Mouse (Mus musculus): ENCODE data around the gene Dip2b. TPM values are rescaled to one million over a fixed set of nuclear protein-coding genes. Genes with fewer than 3 reads are reported as not detected.

The Dip2b gene
- polyA plus RNA-seq, 1 experiment from 2014 or later: 3.0 TPM

DNA sequence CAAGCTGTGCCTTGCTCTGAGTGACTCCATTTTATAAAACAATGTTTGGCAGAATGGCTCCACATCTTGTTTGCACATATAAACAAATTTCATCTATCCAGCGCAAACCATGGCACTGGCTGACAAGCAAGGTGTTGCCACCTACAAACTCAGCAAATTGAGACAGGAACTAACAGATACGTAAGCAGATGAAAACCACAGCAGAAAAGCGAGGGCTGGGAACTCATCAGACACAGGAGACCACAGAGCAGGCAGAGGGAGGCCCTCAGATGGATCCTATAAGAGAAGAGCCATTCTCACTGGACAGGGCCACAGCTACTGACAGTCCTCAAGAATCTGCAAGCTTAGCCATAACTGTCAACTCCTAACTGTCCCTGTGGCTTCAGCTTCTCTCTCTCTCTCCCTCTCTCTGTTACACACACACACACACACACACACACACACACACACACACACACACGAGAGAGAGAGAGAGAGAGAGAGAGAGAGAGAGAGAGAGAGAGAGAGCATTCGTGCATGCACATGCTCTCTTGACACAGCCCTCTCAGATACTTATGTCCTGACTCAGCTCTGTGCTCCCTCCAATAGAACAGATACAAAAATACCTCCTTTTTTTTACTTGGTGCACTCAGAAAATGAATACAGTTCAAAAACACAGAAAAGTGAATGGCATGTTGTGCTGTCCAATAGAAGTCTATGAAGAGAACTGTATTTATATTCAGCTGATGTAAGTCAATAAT lies 227.3 kb downstream of the Dip2b start:
- H3K9ac ChIP-seq (ENCODE audit: low read depth, low read length): no peak overlapping the region
- 72% methylated on average over 4 of the region's 5 CpGs for WGBS (ENCODE audit: insufficient replicate concordance)
- no peak for ATAC-seq (ENCODE audit: low read depth)

DNA sequence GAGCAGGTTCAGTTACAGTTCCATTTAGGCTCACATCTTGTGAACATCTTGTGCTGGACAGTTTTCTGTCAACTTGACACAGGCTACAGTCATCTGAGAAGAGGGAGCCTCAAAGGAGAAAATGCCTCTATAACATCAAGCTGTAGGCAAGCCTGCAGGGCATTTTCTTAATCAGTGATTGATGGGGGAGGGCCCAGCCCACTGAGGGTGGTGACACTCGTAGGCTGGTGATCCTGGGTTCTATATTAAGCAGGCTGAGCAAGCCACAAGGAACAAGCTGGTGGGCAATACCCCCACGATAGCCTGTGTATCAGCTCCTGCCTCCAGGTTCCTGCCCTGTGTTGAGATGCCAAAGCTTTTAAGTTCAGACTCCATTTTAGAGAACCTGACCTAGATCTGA lies 230.5 kb downstream of the Dip2b start:
- H3K4me1 ChIP-seq (ENCODE audit: control insufficient read depth, low read depth, low read length): no peaks in the 10 kb centered on the region
- no peaks in the 10 kb centered on the region for H3K36me3 ChIP-seq (ENCODE audit: control insufficient read depth, insufficient read depth)
- no peak overlapping the region for H3K4me2 ChIP-seq (ENCODE audit: low read depth, low read length)
- WGBS (ENCODE audit: insufficient replicate concordance): 58% methylated on average over 2 of the region's 2 CpGs
- no peaks in the 10 kb centered on the region for H3K9me3 ChIP-seq (replicated peaks; ENCODE audit: control insufficient read depth, low read length)
- no peak for ATAC-seq (ENCODE audit: low read depth)
- no peak overlapping the region for H3K9ac ChIP-seq (ENCODE audit: low read depth, low read length)
- H3K4me3 ChIP-seq (ENCODE audit: low read depth, low read length): no peak overlapping the region
- no peak overlapping the region for H3K27ac ChIP-seq (ENCODE audit: low read length)
- H3K27me3 ChIP-seq (ENCODE audit: control insufficient read depth, insufficient read depth, low read depth, low read length): no peaks in the 10 kb centered on the region

More for the DNA sequence above, 227.3 kb downstream of the Dip2b start:
- Histone ChIP-seq H3K9me3 (replicated peaks; ENCODE audit: control insufficient read depth, low read length) (no peaks in the 10 kb centered on the region), H3K36me3 (ENCODE audit: control insufficient read depth, insufficient read depth) (no peaks in the 10 kb centered on the region), H3K27me3 (ENCODE audit: control insufficient read depth, insufficient read depth, low read depth, low read length) (no peaks in the 10 kb centered on the region), H3K27ac (ENCODE audit: low read length) (no peak overlapping the region), H3K4me2 (ENCODE audit: low read depth, low read length) (no peak overlapping the region), H3K4me3 (ENCODE audit: low read depth, low read length) (no peak overlapping the region), H3K4me1 (ENCODE audit: control insufficient read depth, low read depth, low read length) (no peaks in the 10 kb centered on the region; the same call in 1 of the 2 replicates)

Other genes starting within 250 kb of the Dip2b start
- gene Lima1, start 163.2 kb upstream of the Dip2b start, polyA plus RNA-seq (2015; fragmentation: Nextera tagmentation; extraction: Ambion mirVana): 12.2 and 14.2 TPM in 2 replicates
- not detected in 2 replicates for gene Fam186a, start 71.6 kb upstream of the Dip2b start, polyA plus RNA-seq (2015; fragmentation: Nextera tagmentation; extraction: Ambion mirVana)
- gene Larp4, start 68.6 kb upstream of the Dip2b start, polyA plus RNA-seq (2015; fragmentation: Nextera tagmentation; extraction: Ambion mirVana): 16.6 and 17.1 TPM in 2 replicates
- 28.6 and 31.4 TPM in 2 replicates for gene Atf1, start 189.2 kb downstream of the Dip2b start, polyA plus RNA-seq (2015; fragmentation: Nextera tagmentation; extraction: Ambion mirVana)
- not detected in 2 replicates for gene Tmprss12, start 242.2 kb downstream of the Dip2b start, polyA plus RNA-seq (2015; fragmentation: Nextera tagmentation; extraction: Ambion mirVana)